ENCODE assay signal across 9 mouse cellular contexts in the genomic region with DNA sequence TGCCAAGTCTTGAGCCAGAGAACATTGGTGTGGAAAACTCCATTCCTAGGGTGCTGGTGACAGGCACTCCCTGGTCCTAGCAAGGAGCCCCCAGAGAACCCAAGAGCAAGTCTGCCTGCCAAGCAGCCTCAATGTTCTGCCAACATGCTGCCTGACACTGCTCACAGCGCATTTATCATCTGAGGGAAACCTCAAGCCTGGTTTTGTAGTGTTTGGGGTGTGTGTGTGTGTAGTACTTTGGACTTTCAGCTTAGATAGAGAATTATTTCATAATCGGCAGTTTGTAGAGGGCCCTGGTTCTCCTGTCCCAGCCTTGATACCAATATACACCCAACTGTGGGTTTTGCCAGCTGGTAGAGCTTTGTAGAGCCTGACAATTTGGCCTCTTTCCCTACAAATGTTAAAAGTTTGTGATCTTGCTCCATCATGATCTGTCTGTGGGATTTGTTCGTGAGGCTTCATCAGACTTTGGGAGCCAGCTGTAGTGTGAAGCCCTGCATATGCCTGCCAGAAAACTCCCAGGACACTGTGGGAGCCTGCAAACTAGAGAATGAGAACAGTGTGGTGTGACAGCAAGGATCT.
DNase-seq lines count a peak whose midpoint lies in the region; ATAC-seq and TF ChIP-seq lines count a peak whose summit lies in the region.
"Had no signal": no experiment of that assay in that cellular context is flagged by ENCODE, and none has a peak within 500 bp of the region (broad histone marks: within the 10 kb centered on the region; RNA-seq: fewer than 3 reads in every experiment).

No protein-coding gene starts in this region.

- peak; percentile 49; the same call in 1 of the 2 replicates for ATAC-seq in lung, embryonic 14.5 days (ENCODE audit: insufficient read depth)
- ATAC-seq in forebrain, embryonic 12.5 days (ENCODE audit: low FRiP score), result no peak

- H3K9ac ChIP-seq in heart, adult 2 months (ENCODE audit: low read depth, low read length), result no peak overlapping the region
- no peak overlapping the region for H3K9ac ChIP-seq in lung, embryonic 14.5 days
- no peak overlapping the region for H3K9ac ChIP-seq in forebrain, embryonic 12.5 days
- H3K9ac ChIP-seq: hindbrain, embryonic 14.5 days had no signal

- WGBS in heart, adult 2 months, result 66% methylated on average over 3 of the region's 3 CpGs
- 85% methylated on average over 3 of the region's 3 CpGs for WGBS in heart, embryonic 10.5 days
- WGBS in lung, embryonic 14.5 days, result 66% methylated on average over 3 of the region's 3 CpGs
- 88% methylated on average over 3 of the region's 3 CpGs for WGBS in forebrain, embryonic 12.5 days

- H3K4me2 ChIP-seq in lung, embryonic 14.5 days, result no peak overlapping the region
- no peak overlapping the region for H3K4me2 ChIP-seq in forebrain, embryonic 12.5 days
- H3K4me2 ChIP-seq: hindbrain, embryonic 14.5 days had no signal

- no peaks in the 10 kb centered on the region for H3K36me3 ChIP-seq in heart, adult 2 months (ENCODE audit: control insufficient read depth, insufficient read depth, low read length)
- H3K36me3 ChIP-seq in heart, embryonic 10.5 days, result no peaks in the 10 kb centered on the region
- no peaks in the 10 kb centered on the region for H3K36me3 ChIP-seq in lung, embryonic 14.5 days (ENCODE audit: insufficient read depth)
- no peaks in the 10 kb centered on the region for H3K36me3 ChIP-seq in forebrain, embryonic 12.5 days (replicated peaks)

- intact Hi-C loops in heart, adult 2 months (cut with DNase I), result no loop called here

- no peak overlapping the region for H3K4me3 ChIP-seq in heart, adult 2 months
- no peak overlapping the region for H3K4me3 ChIP-seq in heart, embryonic 10.5 days
- no peak overlapping the region for H3K4me3 ChIP-seq in lung, embryonic 14.5 days (ENCODE audit: low read depth, low read length)
- no peak overlapping the region for H3K4me3 ChIP-seq in forebrain, embryonic 12.5 days (replicated peaks)

- TF ChIP-seq EP300 in heart, adult 2 months (IDR thresholded peaks at IDR 0.05; ENCODE audit: insufficient read depth, low read depth, low read length), result no peak

- peak; percentile 37 to 58 for DNase-seq in heart, adult 2 months
- no peak for DNase-seq in heart, embryonic 10.5 days (ENCODE audit: low spot score)
- DNase-seq in brain, adult 2 months (ENCODE audit: low read depth, low spot score), result peak; percentile 61
- peak; percentile 85 for DNase-seq in gastrocnemius, postnatal 25 days
- DNase-seq in lung, embryonic 14.5 days, result peak; percentile 36
- DNase-seq in embryo, embryonic 11 days, result no peak
- DNase-seq in right cerebral cortex, postnatal 14 days, result no peak

- no peak for TF ChIP-seq POLR2A in heart, adult 2 months (IDR thresholded peaks at IDR 0.05; ENCODE audit: insufficient read depth, low read depth, low read length)

- H3K4me1 ChIP-seq in heart, adult 2 months (ENCODE audit: control insufficient read depth, insufficient read depth, low read length), result no peaks in the 10 kb centered on the region
- H3K4me1 ChIP-seq in heart, embryonic 10.5 days, result no peaks in the 10 kb centered on the region
- no peaks in the 10 kb centered on the region for H3K4me1 ChIP-seq in lung, embryonic 14.5 days (ENCODE audit: insufficient read depth)
- peaks cover under 1% of the 10 kb centered on the region; the same call in 1 of the 2 replicates for H3K4me1 ChIP-seq in forebrain, embryonic 12.5 days

- no peaks in the 10 kb centered on the region for H3K9me3 ChIP-seq in heart, embryonic 10.5 days
- no peaks in the 10 kb centered on the region for H3K9me3 ChIP-seq in lung, embryonic 14.5 days (ENCODE audit: low read depth, low read length)
- H3K9me3 ChIP-seq in forebrain, embryonic 12.5 days, result no peaks in the 10 kb centered on the region

- H3K27ac ChIP-seq in heart, adult 2 months, result no peak overlapping the region
- no peak overlapping the region for H3K27ac ChIP-seq in heart, embryonic 10.5 days
- H3K27ac ChIP-seq in lung, embryonic 14.5 days (ENCODE audit: low read depth), result no peak overlapping the region
- H3K27ac ChIP-seq in forebrain, embryonic 12.5 days, result no peak overlapping the region
- H3K27ac ChIP-seq: hindbrain, embryonic 14.5 days had no signal

- TF ChIP-seq CTCF in heart, adult 2 months (IDR thresholded peaks at IDR 0.05), result no peak
- TF ChIP-seq CTCF in lung, embryonic 14.5 days (IDR thresholded peaks at IDR 0.05; ENCODE audit: low read depth), result no peak

- no peaks in the 10 kb centered on the region for H3K27me3 ChIP-seq in heart, adult 2 months (ENCODE audit: control insufficient read depth, insufficient read depth, low read length)
- H3K27me3 ChIP-seq in heart, embryonic 10.5 days (ENCODE audit: insufficient read depth, poor library complexity, severe bottlenecking), result no peaks in the 10 kb centered on the region
- H3K27me3 ChIP-seq in lung, embryonic 14.5 days (ENCODE audit: insufficient read depth, low read length), result peaks cover 3% of the 10 kb centered on the region; the same call in 1 of the 2 replicates
- H3K27me3 ChIP-seq in forebrain, embryonic 12.5 days, result no peaks in the 10 kb centered on the region

- no peaks in the 10 kb centered on the region for H3K79me2 ChIP-seq in heart, adult 2 months (replicated peaks; ENCODE audit: control insufficient read depth, insufficient read depth, low read length)

Comparison
In these comparisons a context has a peak if more than half of its experiments do, and no peak if none do; other contexts are left out.
1. DNase-seq: peak in heart, adult 2 months (2 of 2), brain, adult 2 months (single experiment), gastrocnemius, postnatal 25 days (single experiment) and lung, embryonic 14.5 days (single experiment); none in heart, embryonic 10.5 days (single experiment), embryo, embryonic 11 days (single experiment) and right cerebral cortex, postnatal 14 days (single experiment).